Mouse (Mus musculus) lung, postnatal 0 days (tissue): Measurements from ENCODE around the gene Mfsd4a. TPM values are rescaled to one million over a fixed set of nuclear protein-coding genes. Genes with fewer than 3 reads are reported as not detected.

Source experiments
- ATAC-seq: fragments of 200-750 bp; cut with Nextera tagmentation; 2 replicates; pipeline ENCODE4 v1.8.0; 2017; ENCODE audit warnings: moderate library complexity
- DNase-seq: peaks from one replicate; pipeline ENCODE4 v3.0.0-alpha.2; 2016; ENCODE audit warnings: low spot score
- H3K27ac ChIP-seq: fragments of 300-500 bp; sonication (generic); 2 replicates; pipeline ENCODE4 v1.5.1; 2014; ENCODE audit warnings: antibody characterized with exemption, mild to moderate bottlenecking, low read length, mixed read lengths
- H3K27me3 ChIP-seq: fragments of 300-500 bp; sonication (generic); replicated peaks from 2 replicates; pipeline ENCODE4 v1.6.1; 2014; ENCODE audit warnings: low read length, mixed read lengths; ENCODE audit not compliant: insufficient read depth
- H3K36me3 ChIP-seq: fragments of 300-500 bp; sonication (generic); 2 replicates; pipeline ENCODE4 v1.6.1; 2014; ENCODE audit warnings: low read length, mixed read lengths; ENCODE audit not compliant: insufficient read depth
- H3K4me1 ChIP-seq: fragments of 300-500 bp; sonication (generic); 2 replicates; pipeline ENCODE4 v1.6.1; 2014; ENCODE audit warnings: antibody characterized with exemption, low read depth, low read length, mixed read lengths; ENCODE audit not compliant: insufficient read depth
- H3K4me2 ChIP-seq: fragments of 300-500 bp; sonication (generic); replicated peaks from 2 replicates; pipeline ENCODE4 v1.6.1; 2014; ENCODE audit warnings: low read depth, mild to moderate bottlenecking, low read length, moderate library complexity, mixed read lengths
- H3K4me3 ChIP-seq: fragments of 300-500 bp; sonication (generic); 2 replicates; pipeline ENCODE4 v1.5.1; 2014; ENCODE audit warnings: low read depth, low read length
- H3K9ac ChIP-seq: fragments of 300-500 bp; sonication (generic); replicated peaks from 2 replicates; pipeline ENCODE4 v1.6.1; 2014; ENCODE audit warnings: low read depth, mild to moderate bottlenecking
- H3K9me3 ChIP-seq: fragments of 300-500 bp; sonication (generic); 2 replicates; pipeline ENCODE4 v1.6.1; 2016; ENCODE audit warnings: low read length, mixed read lengths
- CTCF ChIP-seq: IDR thresholded peaks from 2 replicates; pipeline ENCODE4 v1.5.1; 2016; ENCODE audit warnings: antibody characterized with exemption, mild to moderate bottlenecking
- EP300 ChIP-seq: IDR thresholded peaks from 2 replicates; pipeline ENCODE4 v1.6.1; 2016; ENCODE audit warnings: antibody characterized with exemption, mild to moderate bottlenecking, control low read depth
- WGBS: fragments of 180-500 bp; shearing (Covaris S2); extraction: QIAGEN DNeasy Blood & Tissue Kit; methylation state at CpG from one replicate; pipeline ENCODE4 v1.1.7; 2014; 5-methylcytosine and 5-hydroxymethylcytosine counted together
- polyA plus RNA-seq: library from polyadenylated mRNA; unstranded; fragments of >200 nt; fragmentation: Nextera tagmentation; extraction: Ambion mirVana; gene quantifications from 2 replicates; pipeline ENCODE4 v1.2.1, GENCODE M21; 2015

Mfsd4a gene
- polyA plus RNA-seq, 1 experiment from 2014 or later: 7.5 TPM

GRCm38 (mm10) chr1:132007828-132008827 is 59.7 kb downstream of the Mfsd4a start:
- TF ChIP-seq EP300: peak; percentile 35; the same call in 1 of the 2 replicates
- no peak; the same call in 1 of the 2 replicates for TF ChIP-seq CTCF
- DNase-seq (peak; percentile 93), ATAC-seq (peak; percentile 89)
- Histone ChIP-seq H3K9me3 (no peaks in the 10 kb centered on the region), H3K27ac (peak overlapping the region; percentile 100), H3K36me3 (no peaks in the 10 kb centered on the region), H3K4me3 (peak overlapping the region; percentile 90), H3K9ac (peak overlapping the region; percentile 94), H3K4me2 (peak overlapping the region; percentile 77), H3K27me3 (no peaks in the 10 kb centered on the region), H3K4me1 (peaks cover 13% of the 10 kb centered on the region; the same call in 1 of the 2 replicates)
- WGBS: under 1% methylated on average over 51 of the region's 72 CpGs

GRCm38 (mm10) chr1:132007282-132007815 is 60.5 kb downstream of the Mfsd4a start, which contains the start of gene Elk4:
Elk4 (plus strand) TSS chr1:132007607.
- DNase-seq (peak; percentile 94), ATAC-seq (peak; percentile 90)
- H3K4me1 ChIP-seq: peaks cover 13% of the 10 kb centered on the region; the same call in 1 of the 2 replicates
- H3K4me3 ChIP-seq: peak within 1 kb of the TSS; percentile 90
- peak; percentile 52; the same call in 1 of the 2 replicates for TF ChIP-seq EP300
- TF ChIP-seq CTCF: peak; percentile 15; the same call in 1 of the 2 replicates
- peak within 1 kb of the TSS; percentile 94 for H3K9ac ChIP-seq
- H3K36me3 ChIP-seq: no peaks in the 10 kb centered on the region
- H3K27me3 ChIP-seq: no peaks in the 10 kb centered on the region
- WGBS: under 1% methylated on average over 59 of the region's 61 CpGs
- H3K9me3 ChIP-seq: no peaks in the 10 kb centered on the region
- H3K27ac ChIP-seq: peak within 1 kb of the TSS; percentile 100
- peak within 1 kb of the TSS; percentile 77 for H3K4me2 ChIP-seq

- H3K9ac ChIP-seq: peak overlapping the region; percentile 94; the same call in 1 of the 2 replicates
- 12% methylated on average over 5 of the region's 5 CpGs for WGBS
Observed at GRCm38 (mm10) chr1:132006721-132007120, 61.1 kb downstream of the Mfsd4a start.

GRCm38 (mm10) chr1:132006046-132006445 is 61.8 kb downstream of the Mfsd4a start:
- TF ChIP-seq EP300 (no peak; the same call in 1 of the 2 replicates), CTCF (no peak)
- 50% methylated on average over 3 of the region's 3 CpGs for WGBS
- Histone ChIP-seq H3K36me3 (no peaks in the 10 kb centered on the region), H3K4me3 (no peak overlapping the region), H3K4me1 (peaks cover 13% of the 10 kb centered on the region; the same call in 1 of the 2 replicates), H3K27me3 (no peaks in the 10 kb centered on the region), H3K9ac (no peak overlapping the region), H3K27ac (peak overlapping the region; percentile 100), H3K9me3 (no peaks in the 10 kb centered on the region), H3K4me2 (no peak overlapping the region)
- ATAC-seq (peak; percentile 18), DNase-seq (peak; percentile 86)

More at GRCm38 (mm10) chr1:132006721-132007120, 61.1 kb downstream of the Mfsd4a start:
- ATAC-seq: no peak
- Histone ChIP-seq H3K36me3 (no peaks in the 10 kb centered on the region), H3K4me1 (peaks cover 13% of the 10 kb centered on the region; the same call in 1 of the 2 replicates), H3K27ac (peak overlapping the region; percentile 100), H3K9me3 (no peaks in the 10 kb centered on the region), H3K4me3 (peak overlapping the region; percentile 90), H3K4me2 (peak overlapping the region; percentile 77), H3K27me3 (no peaks in the 10 kb centered on the region)
- peak; percentile 64 for DNase-seq
- TF ChIP-seq EP300 (no peak; the same call in 1 of the 2 replicates), CTCF (no peak)

- Histone ChIP-seq H3K9me3 (no peaks in the 10 kb centered on the region), H3K4me1 (peaks cover 10% of the 10 kb centered on the region; the same call in 1 of the 2 replicates), H3K27me3 (no peaks in the 10 kb centered on the region), H3K27ac (peak overlapping the region; percentile 100; the same call in 1 of the 2 replicates), H3K4me3 (no peak overlapping the region), H3K4me2 (no peak overlapping the region), H3K9ac (no peak overlapping the region), H3K36me3 (no peaks in the 10 kb centered on the region)
- ATAC-seq: no peak
- TF ChIP-seq CTCF (no peak), EP300 (no peak)
- DNase-seq: no peak
- 87% methylated on average over 1 of the region's 1 CpGs for WGBS
Observed at GRCm38 (mm10) chr1:132005466-132005865, 62.4 kb downstream of the Mfsd4a start.
